Mouse (Mus musculus) liver, postnatal 0 days (tissue): ENCODE data around the gene Fam131c. TPM values are rescaled to one million over a fixed set of nuclear protein-coding genes. Genes with fewer than 3 reads are reported as not detected.

ENCODE experiments used
- ATAC-seq: fragments of 200-750 bp; cut with Nextera tagmentation; 2 replicates; pipeline ENCODE4 v1.8.0; 2017; ENCODE audit warnings: mild to moderate bottlenecking, moderate library complexity
- DNase-seq: peaks from one replicate; pipeline ENCODE4 v3.0.0-alpha.2; 2016
- H3K27ac ChIP-seq: fragments of 300-500 bp; sonication (generic); 2 replicates; pipeline ENCODE4 v1.5.1; 2014; ENCODE audit warnings: antibody characterized with exemption, moderate library complexity, mild to moderate bottlenecking, low read depth
- H3K27me3 ChIP-seq: fragments of 300-500 bp; sonication (generic); 2 replicates; pipeline ENCODE4 v1.6.1; 2014; ENCODE audit warnings: low read length, control low read depth, mixed read lengths; ENCODE audit not compliant: insufficient read depth
- H3K36me3 ChIP-seq: fragments of 300-500 bp; sonication (generic); replicated peaks from 2 replicates; pipeline ENCODE4 v1.6.1; 2014; ENCODE audit warnings: mild to moderate bottlenecking, control low read depth, low read length, moderate library complexity, mixed read lengths; ENCODE audit not compliant: insufficient read depth
- H3K4me1 ChIP-seq: fragments of 300-500 bp; sonication (generic); 2 replicates; pipeline ENCODE4 v1.6.1; 2014; ENCODE audit warnings: antibody characterized with exemption, mild to moderate bottlenecking, control low read depth; ENCODE audit not compliant: insufficient read depth
- H3K4me2 ChIP-seq: fragments of 300-500 bp; sonication (generic); 2 replicates; pipeline ENCODE4 v1.6.1; 2014; ENCODE audit warnings: low read depth, mild to moderate bottlenecking, low read length, moderate library complexity, mixed read lengths
- H3K4me3 ChIP-seq: fragments of 300-500 bp; sonication (generic); 2 replicates; pipeline ENCODE4 v1.5.1; 2014; ENCODE audit warnings: low read depth, low read length
- H3K9ac ChIP-seq: fragments of 300-500 bp; sonication (generic); replicated peaks from 2 replicates; pipeline ENCODE4 v1.6.1; 2014; ENCODE audit warnings: mild to moderate bottlenecking, moderate library complexity
- H3K9me3 ChIP-seq: fragments of 300-500 bp; sonication (generic); 2 replicates; pipeline ENCODE4 v1.6.1; 2016; ENCODE audit warnings: mild to moderate bottlenecking, control low read depth, low read length, mixed read lengths
- CTCF ChIP-seq: sonication (generic); IDR thresholded peaks from 2 replicates; pipeline ENCODE4 v1.5.1; 2016; ENCODE audit warnings: antibody characterized with exemption, low read depth
- EP300 ChIP-seq: IDR thresholded peaks from 2 replicates; pipeline ENCODE4 v1.6.1; 2016; ENCODE audit warnings: antibody characterized with exemption, low read depth, mild to moderate bottlenecking
- WGBS: fragments of 180-500 bp; shearing (Covaris S2); extraction: QIAGEN DNeasy Blood & Tissue Kit; methylation state at CpG from one replicate; pipeline ENCODE4 v1.1.7; 2014; ENCODE audit not compliant: insufficient replicate concordance; 5-methylcytosine and 5-hydroxymethylcytosine counted together
- polyA plus RNA-seq: library from polyadenylated mRNA; unstranded; fragments of >200 nt; fragmentation: Nextera tagmentation; extraction: Ambion mirVana; gene quantifications from 2 replicates; pipeline ENCODE4 v1.2.1, GENCODE M21; 2015

Gene Fam131c
- polyA plus RNA-seq, 1 experiment from 2014 or later = 0.53 TPM

- under 1% methylated on average over 7 of the region's 7 CpGs for WGBS
- no peak overlapping the region for H3K27ac ChIP-seq
- H3K9me3 ChIP-seq = no peaks in the 10 kb centered on the region
- DNase-seq (peak; percentile 63), ATAC-seq (peak; percentile 42; the same call in 1 of the 2 replicates)
- no peaks in the 10 kb centered on the region for H3K4me1 ChIP-seq
- H3K36me3 ChIP-seq = no peaks in the 10 kb centered on the region
- H3K27me3 ChIP-seq = peaks cover 43% of the 10 kb centered on the region
- H3K4me2 ChIP-seq = no peak overlapping the region
- peak; percentile 95 for TF ChIP-seq CTCF
- TF ChIP-seq EP300 = no peak
- no peak overlapping the region for H3K9ac ChIP-seq
- no peak overlapping the region for H3K4me3 ChIP-seq
These were observed 17.3 kb downstream of the Fam131c start for GRCm38 (mm10) chr4:141385275-141385674.

- no peak overlapping the region for H3K4me2 ChIP-seq
- no peaks in the 10 kb centered on the region for H3K36me3 ChIP-seq
- H3K27me3 ChIP-seq = peaks cover 37% of the 10 kb centered on the region
- DNase-seq (no peak), ATAC-seq (no peak)
- no peak overlapping the region for H3K4me3 ChIP-seq
- H3K4me1 ChIP-seq = no peaks in the 10 kb centered on the region
- H3K9ac ChIP-seq = no peak overlapping the region
- 75% methylated on average over 7 of the region's 7 CpGs for WGBS
- TF ChIP-seq EP300 (no peak), CTCF (0 out of 2 replicates have a peak, but pooled peaks have one; percentile 1)
- no peak overlapping the region for H3K27ac ChIP-seq
- H3K9me3 ChIP-seq = no peaks in the 10 kb centered on the region
These were observed 18.1 kb downstream of the Fam131c start for GRCm38 (mm10) chr4:141386150-141386549.

GRCm38 (mm10) chr4:141387093-141387784 is 19.2 kb downstream of the Fam131c start:
- H3K27me3 ChIP-seq = peaks cover 26% of the 10 kb centered on the region
- no peak overlapping the region for H3K4me2 ChIP-seq
- H3K4me1 ChIP-seq = no peaks in the 10 kb centered on the region
- DNase-seq (peak; percentile 79), ATAC-seq (peak; percentile 43; the same call in 1 of the 2 replicates)
- TF ChIP-seq CTCF (peak; percentile 81), EP300 (no peak)
- no peak overlapping the region for H3K9ac ChIP-seq
- H3K9me3 ChIP-seq = no peaks in the 10 kb centered on the region
- no peak overlapping the region for H3K4me3 ChIP-seq
- no peak overlapping the region for H3K27ac ChIP-seq
- WGBS = 19% methylated on average over 5 of the region's 5 CpGs
- no peaks in the 10 kb centered on the region for H3K36me3 ChIP-seq

- WGBS = 53% methylated on average over 5 of the region's 5 CpGs
- H3K9ac ChIP-seq = no peak overlapping the region
These were observed 19.9 kb downstream of the Fam131c start for GRCm38 (mm10) chr4:141387933-141388332.

GRCm38 (mm10) chr4:141389366-141390150 is 21.5 kb downstream of the Fam131c start:
- WGBS = 71% methylated on average over 18 of the region's 18 CpGs
- H3K36me3 ChIP-seq = no peaks in the 10 kb centered on the region
- peaks cover 3% of the 10 kb centered on the region for H3K27me3 ChIP-seq
- H3K4me2 ChIP-seq = no peak overlapping the region
- no peaks in the 10 kb centered on the region for H3K9me3 ChIP-seq
- no peak for TF ChIP-seq CTCF
- TF ChIP-seq EP300 = no peak
- no peak overlapping the region for H3K4me3 ChIP-seq
- no peak for ATAC-seq
- H3K4me1 ChIP-seq = no peaks in the 10 kb centered on the region
- H3K27ac ChIP-seq = no peak overlapping the region
- DNase-seq = no peak
- H3K9ac ChIP-seq = no peak overlapping the region

More at GRCm38 (mm10) chr4:141387933-141388332, 19.9 kb downstream of the Fam131c start:
- TF ChIP-seq EP300 (no peak), CTCF (no peak)
- Histone ChIP-seq H3K9me3 (no peaks in the 10 kb centered on the region), H3K27ac (no peak overlapping the region), H3K36me3 (no peaks in the 10 kb centered on the region), H3K27me3 (peaks cover 19% of the 10 kb centered on the region), H3K4me2 (no peak overlapping the region), H3K4me1 (no peaks in the 10 kb centered on the region), H3K4me3 (no peak overlapping the region)
- no peak for DNase-seq
- no peak for ATAC-seq

DNA sequence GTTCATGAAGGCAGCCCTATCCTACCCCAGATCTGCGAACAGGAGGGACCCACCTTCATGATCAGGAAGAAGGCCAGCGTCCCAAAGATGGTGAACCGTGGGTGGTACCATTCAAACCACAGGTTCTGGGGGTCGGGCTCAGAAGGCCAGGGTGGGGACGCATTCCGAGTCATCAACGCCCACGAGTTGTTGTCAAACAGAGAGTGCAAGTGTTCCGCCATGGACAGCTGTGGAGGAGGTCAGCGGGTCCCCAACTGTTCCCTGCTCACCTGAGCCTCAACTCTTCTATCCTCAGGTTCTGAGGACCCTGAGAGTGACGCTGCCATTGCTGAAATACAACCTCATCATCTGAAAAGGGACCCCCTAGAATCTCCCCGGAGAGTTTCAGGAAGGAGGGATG is 23.3 kb downstream of the Fam131c start:
- Histone ChIP-seq H3K9me3 (no peaks in the 10 kb centered on the region), H3K4me2 (no peak overlapping the region), H3K9ac (no peak overlapping the region), H3K27me3 (no peaks in the 10 kb centered on the region), H3K27ac (no peak overlapping the region), H3K4me3 (no peak overlapping the region), H3K36me3 (no peaks in the 10 kb centered on the region), H3K4me1 (no peaks in the 10 kb centered on the region)
- TF ChIP-seq CTCF = no peak
- TF ChIP-seq EP300 = no peak
- DNase-seq = no peak
- 77% methylated on average over 12 of the region's 12 CpGs for WGBS
- ATAC-seq = no peak
